In the genomic region with DNA sequence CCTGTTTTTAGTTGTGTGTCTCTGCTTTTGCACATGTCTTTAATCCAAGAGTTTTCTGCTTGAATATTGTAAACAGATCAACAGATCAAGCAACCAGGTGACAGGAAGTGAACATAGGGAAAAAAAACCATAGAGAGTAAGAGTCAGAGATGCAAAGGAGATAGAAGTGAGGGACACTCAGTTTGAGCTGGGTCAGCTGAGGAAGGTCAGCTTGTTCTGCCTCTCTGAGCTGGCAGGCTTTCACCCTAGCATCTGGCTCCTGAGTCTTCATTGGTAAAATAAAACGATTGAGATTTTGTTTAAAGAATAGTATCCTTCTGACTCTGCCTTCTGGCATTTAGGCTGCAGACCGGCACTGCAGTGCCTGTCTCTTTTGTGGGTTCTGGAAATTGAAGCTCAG, we compare ENCODE assay signal across 25 mouse cellular contexts. TPM values are rescaled to one million over a fixed set of nuclear protein-coding genes. Genes with fewer than 3 reads are reported as not detected.
DNase-seq lines count a peak whose midpoint lies in the region; ATAC-seq and TF ChIP-seq lines count a peak whose summit lies in the region.
"Had no signal": no experiment of that assay in that cellular context is flagged by ENCODE, and none has a peak within 500 bp of the region (broad histone marks: within the 10 kb centered on the region; RNA-seq: fewer than 3 reads in every experiment).

No protein-coding gene starts in this region.

- no peaks in the 10 kb centered on the region; the same call in 1 of the 2 replicates for H3K4me1 ChIP-seq in cerebellum, adult 2 months (ENCODE audit: control insufficient read depth, insufficient read depth, low read length)
- no peaks in the 10 kb centered on the region; the same call in 1 of the 2 replicates for H3K4me1 ChIP-seq in thymus, adult 2 months (replicated peaks; ENCODE audit: control insufficient read depth, insufficient read depth, low read length)
- H3K4me1 ChIP-seq: embryonic facial prominence, embryonic 10.5 days; embryonic facial prominence, embryonic 13.5 days; forebrain, embryonic 12.5 days; forebrain, embryonic 15.5 days; heart, embryonic 10.5 days; heart, embryonic 13.5 days had no signal

- TF ChIP-seq CTCF in cerebellum, adult 2 months (IDR thresholded peaks at IDR 0.05; ENCODE audit: borderline replicate concordance, insufficient read depth, low read depth, low read length): no peak
- TF ChIP-seq CTCF in thymus, adult 2 months (IDR thresholded peaks at IDR 0.05; ENCODE audit: borderline replicate concordance, control insufficient read depth, extremely low read depth, insufficient read depth, low read length, poor library complexity): no peak

- ATAC-seq in cerebellum, adult (ENCODE audit: insufficient number of reproducible peaks, low FRiP score, low TSS enrichment): no peak
- ATAC-seq: CD4-positive, CD25-positive, alpha-beta regulatory T cell, adult 4 months; forebrain, embryonic 15.5 days; hindbrain, postnatal 0 days; inflammation-experienced regulatory T-cells, adult 6 months; intestine, embryonic 16.5 days had no signal

- H3K36me3 ChIP-seq in thymus, adult 2 months (ENCODE audit: control insufficient read depth, insufficient read depth, low read length): peaks cover 24% of the 10 kb centered on the region

- H3K27me3 ChIP-seq in cerebellum, adult 2 months (ENCODE audit: control insufficient read depth, insufficient read depth, low read length): no peaks in the 10 kb centered on the region
- H3K27me3 ChIP-seq in thymus, adult 2 months (ENCODE audit: control insufficient read depth, insufficient read depth, low read length): no peaks in the 10 kb centered on the region
- H3K27me3 ChIP-seq: embryonic facial prominence, embryonic 13.5 days; forebrain, embryonic 12.5 days; forebrain, embryonic 15.5 days; heart, embryonic 13.5 days had no signal

- no peak for TF ChIP-seq POLR2A in cerebellum, adult 2 months (IDR thresholded peaks at IDR 0.05; ENCODE audit: borderline replicate concordance, insufficient read depth, low read length)
- TF ChIP-seq POLR2A in thymus, adult 2 months (IDR thresholded peaks at IDR 0.05; ENCODE audit: control insufficient read depth, extremely low read depth, insufficient read depth, low read length, poor library complexity): no peak

- 14% methylated on average over 2 of the region's 2 CpGs for WGBS in cerebellum, adult 2 months
- 94% methylated on average over 2 of the region's 2 CpGs for WGBS in thymus, adult 2 months

- H3K4me3 ChIP-seq in cerebellum, adult 2 months (replicated peaks; ENCODE audit: insufficient read depth, low read depth, low read length): no peak overlapping the region
- no peak overlapping the region for H3K4me3 ChIP-seq in thymus, adult 2 months (ENCODE audit: control insufficient read depth, insufficient read depth, low read length)
- H3K4me3 ChIP-seq: embryonic facial prominence, embryonic 10.5 days; embryonic facial prominence, embryonic 13.5 days; erythroblast, embryonic 14.5 days; forebrain, embryonic 12.5 days; forebrain, embryonic 15.5 days; heart, adult 2 months; heart, embryonic 10.5 days; heart, embryonic 13.5 days had no signal

- 0 out of 2 replicates have a peak overlapping the region, but pooled peaks have one; percentile 7 for H3K27ac ChIP-seq in cerebellum, adult 2 months (ENCODE audit: insufficient read depth, low read length)
- peak overlapping the region; percentile 47 for H3K27ac ChIP-seq in thymus, adult 2 months (ENCODE audit: control insufficient read depth, insufficient read depth, low read length)
- H3K27ac ChIP-seq: embryonic facial prominence, embryonic 10.5 days; embryonic facial prominence, embryonic 13.5 days; forebrain, embryonic 12.5 days; forebrain, embryonic 15.5 days; heart, adult 2 months; heart, embryonic 10.5 days; heart, embryonic 13.5 days; hindbrain, embryonic 14.5 days; hindbrain, postnatal 0 days had no signal

- peak; percentile 5 for DNase-seq in adrenal gland, postnatal 14 days
- no peak for DNase-seq in adrenal gland, postnatal 10 days
- DNase-seq in cerebellum, adult 2 months: peak; percentile 18 to 38
- no peak for DNase-seq in thymus, adult 2 months
- DNase-seq in thymus, postnatal 36 days: no peak
- DNase-seq: cerebellum, adult 11-12 months; cerebellum, adult 9-11 months; embryo, embryonic 11 days; gastrocnemius, postnatal 10 days; gastrocnemius, postnatal 36 days; heart, adult 2 months; kidney, adult 18-20 months had no signal

RNA-seq across cellular contexts. Expression of gene Ylpm1, which starts 14.4 kb away (rescaled TPM):
- total RNA-seq in adrenal gland, postnatal 14 days (2021): 46.0 and 53.3 TPM in 2 replicates
- total RNA-seq in adrenal gland, postnatal 10 days (2021): 10 to 100 TPM; 35.3 to 58.0 TPM
- polyA plus RNA-seq in cerebellum, adult 2 months (2012; rRNA removed): 62.4 and 64.0 TPM in 2 replicates
- polyA plus RNA-seq in thymus, adult 2 months (2012; rRNA removed): 32.1 and 40.6 TPM in 2 replicates

RNA-seq across cellular contexts. Expression of gene Arel1, which starts 39.8 kb away (rescaled TPM):
- 27.9 and 35.2 TPM in 2 replicates for total RNA-seq in adrenal gland, postnatal 14 days (2021)
- 10 to 100 TPM; 30.7 to 41.3 TPM for total RNA-seq in adrenal gland, postnatal 10 days (2021)
- 57.2 and 60.3 TPM in 2 replicates for polyA plus RNA-seq in cerebellum, adult 2 months (2012; rRNA removed)
- polyA plus RNA-seq in thymus, adult 2 months (2012; rRNA removed): 41.1 and 42.1 TPM in 2 replicates

RNA-seq across cellular contexts. Expression of gene Fcf1, which starts 39.8 kb away (rescaled TPM):
- 96.0 and 111 TPM in 2 replicates for total RNA-seq in adrenal gland, postnatal 14 days (2021)
- 100 to 1,000 TPM in 1 of 2 experiments, 10 to 100 TPM in 1; 98.8 to 111 TPM for total RNA-seq in adrenal gland, postnatal 10 days (2021)
- polyA plus RNA-seq in cerebellum, adult 2 months (2012; rRNA removed): 84.3 and 88.6 TPM in 2 replicates
- 44.1 and 66.2 TPM in 2 replicates for polyA plus RNA-seq in thymus, adult 2 months (2012; rRNA removed)

Comparison
In these comparisons a context has a peak if more than half of its experiments do, and no peak if none do; other contexts are left out.
1. DNase-seq: peak in adrenal gland, postnatal 14 days (single experiment) and cerebellum, adult 2 months (2 of 2); none in adrenal gland, postnatal 10 days (single experiment), thymus, adult 2 months (single experiment) and thymus, postnatal 36 days (0 of 2).